Mouse (Mus musculus) kidney, adult 2 months (tissue): ENCODE data around the gene Zbtb7a.

ENCODE experiments used
- CTCF ChIP-seq: fragments of 200-500 bp; conservative IDR thresholded peaks from 2 replicates; pipeline ENCODE4 v1.5.1; 2011; ENCODE audit warnings: low read depth, mild to moderate bottlenecking, control low read depth, low read length, moderate library complexity, mixed read lengths; ENCODE audit not compliant: insufficient read depth, insufficient read length
- POLR2A ChIP-seq: fragments of 200-500 bp; IDR thresholded peaks from one replicate; pipeline ENCODE4 v1.6.1; 2011; ENCODE audit warnings: low read depth, low read length, control low read depth

DNA sequence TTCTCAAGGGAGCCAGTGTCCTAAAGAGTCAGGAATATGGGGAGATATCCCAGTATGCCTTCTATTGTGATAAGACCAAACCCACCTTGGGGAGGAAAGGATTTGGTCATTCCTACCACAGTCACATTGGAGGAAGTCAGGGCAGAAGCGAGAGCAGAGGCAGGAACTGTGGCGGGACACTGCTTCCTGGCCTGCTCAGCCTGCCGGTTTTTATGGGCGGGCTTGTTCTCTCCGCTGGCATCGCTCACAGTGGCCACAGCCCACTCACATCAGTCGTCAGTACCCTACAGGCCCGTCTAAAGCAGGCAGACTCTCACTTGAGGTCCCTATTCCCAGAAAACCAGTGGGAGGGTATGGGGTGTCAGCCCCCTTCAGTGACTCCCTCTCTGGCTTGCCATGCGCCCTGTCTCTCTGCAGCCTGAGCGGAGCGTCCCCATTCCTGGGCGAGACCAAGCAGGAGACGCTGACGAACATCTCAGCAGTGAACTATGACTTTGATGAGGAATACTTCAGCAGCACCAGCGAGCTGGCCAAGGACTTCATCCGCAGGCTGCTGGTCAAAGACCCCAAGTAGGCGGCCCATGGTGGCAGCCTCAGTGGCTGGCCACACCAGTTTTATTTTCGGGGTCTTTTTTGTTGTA is 56.4 kb downstream of the Zbtb7a start:
- no peak for TF ChIP-seq CTCF
- TF ChIP-seq POLR2A: no peak
